Mouse (Mus musculus): ENCODE measurements at regions not wholly inside any gene's neighbourhood (a gene's known extent, or its start where the extent isn't known, plus 50 kb on each side); places are given as distances from the start of the nearest gene placed in this dataset.

- H3K27me3 ChIP-seq (ENCODE audit: control insufficient read depth in 1 of 2, insufficient read depth in 2 of 2, low read length in 2 of 2) = no peaks in the 10 kb centered on the region
- no peak overlapping the region for H3K9ac ChIP-seq (ENCODE audit: control insufficient read depth, low read depth, low read length, poor library complexity, severe bottlenecking)
- DNase-seq (ENCODE audit: low read depth, low spot score) = peak; percentile 1
- H3K36me3 ChIP-seq (ENCODE audit: control insufficient read depth in 1 of 2, insufficient read depth in 2 of 2, low read length in 2 of 2) = no peaks in the 10 kb centered on the region
- H3K4me1 ChIP-seq (ENCODE audit: control insufficient read depth in 1 of 2, insufficient read depth in 2 of 2, low read length in 2 of 2) = no peaks in the 10 kb centered on the region
- H3K79me2 ChIP-seq (ENCODE audit: control insufficient read depth, insufficient read depth, low read length, poor library complexity) = no peaks in the 10 kb centered on the region
- no peak for TF ChIP-seq POLR2A (IDR thresholded peaks at IDR 0.05; ENCODE audit: control insufficient read depth in 1 of 2, insufficient read depth in 1 of 2, low read depth in 1 of 2, low read length in 2 of 2, poor library complexity in 1 of 2)
- TF ChIP-seq MYC (IDR thresholded peaks at IDR 0.05; ENCODE audit: low read depth, low read length) = no peak
- TF ChIP-seq USF1 (IDR thresholded peaks at IDR 0.05; ENCODE audit: low read depth, low read length) = no peak
- no peak for TF ChIP-seq MAX (IDR thresholded peaks at IDR 0.05; ENCODE audit: low read length)
- no peak for TF ChIP-seq TBP (IDR thresholded peaks at IDR 0.05; ENCODE audit: low read depth, low read length)
- no peak for TF ChIP-seq GABPA (IDR thresholded peaks at IDR 0.05; ENCODE audit: low read depth, low read length)
- TF ChIP-seq TAL1 (IDR thresholded peaks at IDR 0.05; ENCODE audit: low read length) = no peak
- TF ChIP-seq TCF12 (IDR thresholded peaks at IDR 0.05; ENCODE audit: low read depth, low read length) = no peak
- no peak for TF ChIP-seq POLR2AphosphoS5 (IDR thresholded peaks at IDR 0.05; ENCODE audit: borderline replicate concordance, low read depth, low read length)
- no peak for TF ChIP-seq MYB (IDR thresholded peaks at IDR 0.05; ENCODE audit: low read depth, low read length)
- no peak overlapping the region for H3K4me3 ChIP-seq (ENCODE audit: control insufficient read depth in 1 of 2, insufficient read depth in 1 of 2, low read depth in 2 of 2, low read length in 2 of 2)
- H3K27ac ChIP-seq (ENCODE audit: control insufficient read depth, low read depth, low read length) = no peak overlapping the region
- H3K9me3 ChIP-seq (replicated peaks; ENCODE audit: insufficient read depth, low read length) = no peaks in the 10 kb centered on the region
Measured at GRCm38 (mm10) chr13:39363637-39364036, 403.0 kb upstream of the Slc35b3 start.

- H3K36me3 ChIP-seq (ENCODE audit: control insufficient read depth in 1 of 2, insufficient read depth in 2 of 2, low read length in 2 of 2) = no peaks in the 10 kb centered on the region
- H3K27me3 ChIP-seq (ENCODE audit: control insufficient read depth in 1 of 2, insufficient read depth in 2 of 2, low read length in 2 of 2) = no peaks in the 10 kb centered on the region
- no peak overlapping the region for H3K4me3 ChIP-seq (ENCODE audit: control insufficient read depth in 1 of 2, insufficient read depth in 1 of 2, low read depth in 2 of 2, low read length in 2 of 2)
- no peak overlapping the region for H3K27ac ChIP-seq (ENCODE audit: control insufficient read depth, low read depth, low read length)
- H3K9ac ChIP-seq (ENCODE audit: control insufficient read depth, low read depth, low read length, poor library complexity, severe bottlenecking) = no peak overlapping the region
- no peaks in the 10 kb centered on the region for H3K79me2 ChIP-seq (ENCODE audit: control insufficient read depth, insufficient read depth, low read length, poor library complexity)
- no peak for DNase-seq (ENCODE audit: low read depth, low spot score)
- TF ChIP-seq ETS1 (IDR thresholded peaks at IDR 0.05; ENCODE audit: low read depth, low read length) (no peak), KAT2A (conservative IDR thresholded peaks at IDR 0.05; ENCODE audit: low read depth, low read length) (no peak), NRF1 (IDR thresholded peaks at IDR 0.05; ENCODE audit: insufficient read depth, low read depth, low read length, poor library complexity, severe bottlenecking) (no peak), RAD21 (IDR thresholded peaks at IDR 0.05; ENCODE audit: low read depth, low read length) (no peak), CHD1 (IDR thresholded peaks at IDR 0.05; ENCODE audit: low read depth, low read length) (no peak), BHLHE40 (IDR thresholded peaks at IDR 0.05; ENCODE audit: borderline replicate concordance, low read depth, low read length) (no peak), TCF12 (IDR thresholded peaks at IDR 0.05; ENCODE audit: low read depth, low read length) (no peak), MAZ (IDR thresholded peaks at IDR 0.05; ENCODE audit: low read depth, low read length) (no peak), E2F4 (IDR thresholded peaks at IDR 0.05; ENCODE audit: borderline replicate concordance, low read depth, low read length) (no peak), TAL1 (IDR thresholded peaks at IDR 0.05; ENCODE audit: low read length) (no peak), JUND (IDR thresholded peaks at IDR 0.05; ENCODE audit: low read depth, low read length) (no peak), POLR2A (IDR thresholded peaks at IDR 0.05; ENCODE audit: control insufficient read depth in 1 of 2, insufficient read depth in 1 of 2, low read depth in 1 of 2, low read length in 2 of 2, poor library complexity in 1 of 2) (no peak)
- no peaks in the 10 kb centered on the region for H3K9me3 ChIP-seq (replicated peaks; ENCODE audit: insufficient read depth, low read length)
- H3K4me1 ChIP-seq (ENCODE audit: control insufficient read depth in 1 of 2, insufficient read depth in 2 of 2, low read length in 2 of 2) = no peaks in the 10 kb centered on the region
Measured at GRCm38 (mm10) chr13:39362536-39362935, 401.9 kb upstream of the Slc35b3 start.
